Mouse (Mus musculus): ENCODE data around the gene Ccdc14.
A peak's percentile ranks its signal among the peaks of the same experiment; 100 is the strongest.
"Not testable (repeated sequence)": the region's sequence is repeated elsewhere in the genome, so short reads cannot be mapped to it uniquely, and the experiment has no call there.

Ccdc14 gene

GRCm38 (mm10) chr16:34690334-34691144, at the start of gene Ccdc14:
Gene Ccdc14, plus strand, starts transcription at chr16:34690616.
- peak; percentile 76 for DNase-seq (ENCODE audit: low spot score)

DNA sequence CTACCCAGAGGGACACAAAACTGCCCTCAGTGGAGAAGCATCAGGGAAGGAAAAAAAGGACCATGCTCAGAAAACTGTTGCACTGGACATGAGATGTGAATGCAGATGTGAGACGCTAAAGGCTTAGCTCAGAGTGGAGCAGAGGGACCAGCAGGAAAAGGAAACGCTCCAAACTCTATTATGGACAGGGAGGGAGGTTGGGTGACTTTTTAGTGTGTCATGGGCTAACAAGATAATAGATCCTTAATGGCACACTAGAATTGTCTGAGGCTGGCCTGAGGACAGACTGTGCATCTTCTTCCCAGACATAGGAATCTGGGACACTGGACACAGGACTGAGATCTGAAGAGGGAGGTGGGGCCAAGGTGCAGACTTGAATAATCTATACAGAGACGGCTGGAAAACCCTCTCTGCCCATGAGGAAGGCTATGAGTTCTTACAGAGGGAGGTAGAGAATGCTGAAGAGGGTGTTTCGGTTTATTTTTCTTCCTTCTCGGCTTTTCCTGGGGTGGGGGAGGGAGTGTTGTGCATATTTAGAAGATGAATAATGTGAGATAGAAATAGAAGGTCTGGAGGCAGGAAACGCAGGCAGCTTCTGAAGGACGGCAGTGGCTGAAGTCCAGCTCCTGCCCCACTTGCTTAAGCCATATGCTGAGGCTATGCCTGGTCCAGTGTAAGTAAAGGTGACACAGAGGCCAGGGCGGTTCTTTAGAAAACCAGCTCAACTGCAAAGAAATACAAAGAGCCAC, 46.7 kb upstream of the Ccdc14 start:
- no peak for DNase-seq (ENCODE audit: low spot score)

- DNase-seq (ENCODE audit: low spot score), result no peak
Measured at GRCm38 (mm10) chr16:34649621-34650020, 40.8 kb upstream of the Ccdc14 start, which contains the start of gene Ropn1. Gene Ropn1, plus strand, starts transcription at chr16:34649921.

- DNase-seq (ENCODE audit: low spot score), result no peak
Measured at GRCm38 (mm10) chr16:34653023-34653422, 37.4 kb upstream of the Ccdc14 start.

DNA sequence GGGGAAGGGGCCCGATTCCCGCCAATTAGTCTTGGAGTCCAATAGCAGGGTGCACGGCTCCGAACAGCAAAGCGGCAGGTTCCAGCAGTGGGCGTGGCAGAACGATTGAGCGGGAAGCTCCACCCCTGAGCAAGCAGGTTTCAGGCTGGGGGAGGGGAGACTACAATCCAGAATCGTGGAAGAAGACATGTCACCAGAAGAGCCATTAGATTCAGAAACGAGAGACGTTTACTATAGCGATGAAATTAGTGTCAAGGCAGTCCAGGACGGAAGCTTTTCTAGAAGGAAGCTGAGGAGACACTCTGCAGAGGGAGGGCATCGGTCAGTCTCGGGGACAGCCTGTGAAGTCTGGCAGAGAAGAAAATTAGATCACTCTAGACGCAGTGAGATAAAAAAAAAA, 32.9 kb upstream of the Ccdc14 start:
- DNase-seq (ENCODE audit: low spot score), result not testable (repeated sequence)

- DNase-seq (ENCODE audit: low spot score), result no peak
Measured at GRCm38 (mm10) chr16:34657983-34658382, 32.4 kb upstream of the Ccdc14 start.

- no peak for DNase-seq (ENCODE audit: low spot score)
Measured at GRCm38 (mm10) chr16:34658388-34658787, 32.0 kb upstream of the Ccdc14 start.

- no peak for DNase-seq (ENCODE audit: low spot score)
Measured at GRCm38 (mm10) chr16:34664553-34664952, 25.9 kb upstream of the Ccdc14 start.

GRCm38 (mm10) chr16:34667031-34667726, 23.2 kb upstream of the Ccdc14 start:
- peak; percentile 66 for DNase-seq (ENCODE audit: low spot score)

GRCm38 (mm10) chr16:34668341-34668740, 22.1 kb upstream of the Ccdc14 start:
- no peak for DNase-seq (ENCODE audit: low spot score)

- no peak for DNase-seq (ENCODE audit: low spot score)
Measured at GRCm38 (mm10) chr16:34671966-34672365, 18.4 kb upstream of the Ccdc14 start.

DNA sequence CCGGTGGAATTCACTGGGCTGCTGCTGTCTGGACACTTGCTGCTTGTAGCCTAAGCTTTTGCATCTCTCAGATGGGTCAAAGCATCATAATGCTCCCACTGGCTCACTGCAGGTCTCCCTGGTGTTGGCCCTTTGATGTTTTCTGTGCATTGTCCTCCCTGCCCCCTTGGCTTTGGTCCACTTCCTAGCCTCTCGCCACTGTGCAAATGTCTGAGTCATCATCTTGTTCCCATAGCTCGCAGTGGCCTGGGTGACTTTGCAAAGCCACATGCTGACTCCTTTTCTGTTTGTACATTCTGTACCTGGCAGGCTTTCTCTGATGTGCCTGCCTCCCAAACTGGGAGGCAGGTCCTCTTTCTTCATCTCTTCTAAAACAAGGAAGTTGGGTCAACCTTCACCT, 17.6 kb upstream of the Ccdc14 start:
- no peak for DNase-seq (ENCODE audit: low spot score)

DNA sequence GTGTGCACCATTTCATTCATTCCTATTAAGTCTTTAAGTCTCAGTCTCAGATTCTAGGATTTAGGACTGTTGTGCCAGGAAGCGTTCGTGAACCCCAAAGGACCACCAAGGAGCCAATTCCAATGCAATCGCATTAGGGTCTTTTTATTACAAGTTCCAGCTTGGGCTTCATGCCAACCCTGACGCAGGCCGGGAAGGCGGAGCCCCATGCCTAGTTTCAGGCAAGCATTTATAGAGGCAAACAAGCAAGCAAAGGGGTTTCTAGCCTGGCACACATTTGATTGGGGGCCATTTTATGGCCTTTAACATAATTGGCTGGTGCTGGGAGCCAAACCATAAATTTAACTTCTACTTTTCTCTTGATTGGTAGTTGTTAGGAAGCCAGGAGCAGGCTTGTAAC, 16.1 kb upstream of the Ccdc14 start:
- no peak for DNase-seq (ENCODE audit: low spot score)

DNA sequence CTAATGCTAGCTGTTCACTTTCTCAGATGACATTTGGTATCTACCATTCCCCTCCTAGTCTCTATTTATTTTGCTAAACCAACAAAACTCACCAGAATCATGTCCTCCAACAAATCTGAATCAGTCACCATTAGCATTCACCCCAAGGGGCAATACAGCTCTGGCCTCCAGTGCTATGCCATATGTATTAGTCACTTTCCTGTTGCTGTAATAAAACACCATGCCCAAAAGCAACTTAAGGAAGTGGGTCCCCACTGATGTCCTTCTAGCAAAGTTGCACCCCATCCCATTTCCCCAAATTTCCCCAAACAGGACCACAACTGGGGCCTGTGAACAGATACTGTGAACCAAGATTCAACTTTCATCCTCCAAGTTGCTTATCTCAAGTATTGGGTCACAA, 8.6 kb upstream of the Ccdc14 start:
- no peak for DNase-seq (ENCODE audit: low spot score)

DNA sequence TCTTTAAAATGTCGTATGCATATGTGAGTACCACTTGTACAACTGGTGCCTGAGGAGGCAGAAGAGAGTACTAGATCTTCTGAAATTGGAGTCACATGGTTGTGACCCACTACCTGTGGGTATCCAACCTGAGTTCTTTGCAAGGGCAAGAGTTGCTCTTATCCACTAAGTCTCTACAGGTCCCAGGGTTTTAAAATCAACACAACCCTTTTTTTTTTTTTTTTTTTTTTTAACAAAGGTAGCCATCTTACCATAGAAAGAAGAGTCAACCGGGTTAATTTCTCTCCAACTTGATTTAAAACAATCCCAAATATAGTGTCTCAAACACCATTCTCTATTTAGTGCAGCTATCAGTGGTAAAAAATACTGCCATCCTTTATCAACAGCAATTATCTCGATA, 537 bp upstream of the Ccdc14 start:
- no peak for DNase-seq (ENCODE audit: low spot score)

DNA sequence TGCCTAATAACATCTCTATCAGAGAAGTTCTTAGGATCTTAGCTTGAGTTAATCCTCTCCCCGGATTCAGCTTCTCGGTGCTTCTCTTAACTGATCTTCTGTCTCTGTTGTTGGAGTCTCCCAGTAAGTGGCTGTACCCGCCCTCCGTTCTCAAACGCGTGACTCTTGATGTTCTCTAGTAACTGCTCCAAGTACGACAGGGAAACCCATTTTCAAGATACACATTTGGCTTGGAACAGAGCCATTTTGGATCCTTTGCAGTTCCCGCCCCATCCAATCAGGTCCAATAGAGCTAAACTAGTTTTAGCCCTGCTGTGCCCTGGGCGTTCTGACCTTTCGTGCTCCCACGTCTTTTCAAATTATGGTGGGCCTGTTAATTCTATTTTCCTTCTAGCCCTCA, 740 bp downstream of the Ccdc14 start:
- no peak for DNase-seq (ENCODE audit: low spot score)

- no peak for DNase-seq (ENCODE audit: low spot score)
Measured at GRCm38 (mm10) chr16:34694477-34694876, 4.1 kb downstream of the Ccdc14 start.

DNA sequence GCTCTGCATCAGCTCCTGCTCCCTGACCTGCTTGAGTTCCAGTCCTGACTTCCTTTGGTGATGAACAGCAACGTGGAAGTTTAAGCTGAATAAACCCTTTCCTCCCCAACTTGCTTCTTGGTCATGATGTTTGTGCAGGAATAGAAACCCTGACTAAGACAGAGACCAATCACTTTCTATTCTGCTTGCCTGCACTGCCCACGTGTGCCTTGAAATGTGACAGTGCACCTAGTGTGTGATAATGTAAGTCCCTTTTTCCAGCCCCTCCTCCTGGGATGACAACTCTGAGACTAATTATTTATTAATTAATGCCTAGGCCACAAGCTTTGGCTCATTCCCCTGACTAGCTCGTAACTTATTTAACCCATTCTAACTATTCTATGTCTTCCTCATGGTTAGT, 8.3 kb downstream of the Ccdc14 start:
- DNase-seq (ENCODE audit: low spot score), result not testable (repeated sequence)

- peak; percentile 52 for DNase-seq (ENCODE audit: low spot score)
Measured at GRCm38 (mm10) chr16:34700165-34700827, 9.9 kb downstream of the Ccdc14 start.

DNA sequence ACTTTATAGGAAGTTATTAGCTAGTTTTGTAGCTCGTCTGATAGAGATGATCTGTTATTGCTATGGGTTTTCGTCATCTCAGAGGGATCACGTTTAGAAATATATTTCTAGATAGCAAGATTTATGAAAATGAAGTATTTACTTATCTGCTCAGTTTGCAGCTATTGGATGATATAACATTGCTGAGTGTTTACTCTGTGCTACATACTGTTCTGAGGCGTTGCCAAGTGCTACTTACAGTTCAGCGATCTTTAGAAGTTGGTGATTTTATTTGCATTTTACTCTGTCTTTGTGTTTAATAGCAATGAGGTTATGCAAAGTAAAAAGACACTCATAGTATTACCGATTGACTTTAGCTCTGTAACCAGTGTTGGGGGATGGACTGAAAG, 10.4 kb downstream of the Ccdc14 start:
- no peak for DNase-seq (ENCODE audit: low spot score)

DNA sequence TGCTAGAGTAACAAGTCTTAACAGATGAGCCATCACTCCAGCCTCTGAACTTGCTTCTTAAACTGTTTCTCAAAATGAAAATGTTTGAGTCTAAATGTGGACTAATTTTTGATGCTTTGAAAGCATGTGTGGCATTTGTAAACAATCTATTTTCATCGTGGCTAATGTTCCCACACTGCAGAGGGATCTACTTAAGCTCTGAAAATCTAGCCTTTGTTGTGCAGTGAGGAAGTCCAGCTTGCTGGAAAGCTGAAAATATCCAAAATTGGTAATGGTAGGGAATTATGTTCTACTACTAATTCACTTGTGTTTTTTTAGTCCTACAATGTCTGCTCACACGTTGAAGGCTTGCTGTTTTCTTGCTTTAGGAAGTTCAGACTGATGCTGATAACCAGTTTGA, 15.6 kb downstream of the Ccdc14 start:
- DNase-seq (ENCODE audit: low spot score), result no peak

DNA sequence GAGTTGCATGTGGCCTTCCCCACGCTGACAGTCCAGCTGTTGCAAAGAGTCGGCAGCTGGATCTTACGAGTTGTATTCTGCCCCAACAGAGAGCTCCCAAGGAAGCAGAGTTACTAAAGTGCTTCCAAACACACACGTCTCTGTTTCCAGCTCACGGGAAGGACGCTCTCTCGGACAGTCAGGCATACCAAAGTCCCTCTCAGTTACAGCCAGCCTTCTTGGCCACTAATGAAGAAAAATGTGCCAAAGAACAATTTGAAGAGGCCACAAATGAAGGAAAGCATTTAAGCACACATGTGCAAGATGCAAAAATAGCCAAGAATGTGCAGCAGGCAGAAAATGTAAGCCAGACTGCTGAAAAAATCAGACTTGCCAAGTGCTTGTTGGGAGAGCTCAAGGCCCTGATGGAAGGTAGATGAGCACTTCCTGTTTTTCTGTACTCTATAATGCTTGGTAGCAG, 16.1 kb downstream of the Ccdc14 start:
- peak; percentile 5 for DNase-seq (ENCODE audit: low spot score)

All from ovary, postnatal 14 days (tissue).